ENCODE assay signal across 13 mouse cellular contexts in the genomic region with DNA sequence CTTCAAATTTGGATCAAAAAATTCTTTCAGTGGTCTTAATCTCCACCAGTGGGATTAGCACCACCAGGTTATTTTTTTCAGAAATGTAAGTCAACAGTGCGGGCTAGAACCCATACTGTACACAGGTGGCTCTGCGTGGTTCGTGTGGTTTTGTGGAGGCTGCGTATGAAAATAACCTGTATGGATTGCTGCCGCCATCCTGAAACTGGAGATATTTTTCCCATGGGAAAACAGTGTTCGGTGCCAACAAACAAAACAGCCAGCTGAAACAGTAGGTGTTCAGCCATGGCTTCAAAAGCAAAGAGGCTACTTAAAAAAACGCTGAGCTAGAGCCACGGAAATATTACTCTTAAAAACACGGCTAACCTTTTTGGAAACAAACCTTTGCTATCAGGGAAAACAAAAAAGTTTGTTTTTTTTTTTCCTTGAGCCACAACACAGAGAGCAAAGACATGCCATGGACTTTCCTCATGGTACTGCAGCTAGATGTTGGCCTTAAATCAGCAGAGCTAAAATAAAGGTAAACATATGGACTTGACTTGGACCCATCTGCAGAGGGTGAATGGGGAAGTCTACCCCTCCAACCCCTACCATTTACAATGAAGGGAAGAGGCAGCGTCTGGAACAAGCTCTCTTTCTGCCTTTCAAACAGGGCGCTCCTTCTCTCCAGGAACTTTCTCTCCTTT. TPM values are rescaled to one million over a fixed set of nuclear protein-coding genes. Genes with fewer than 3 reads are reported as not detected.
A peak's percentile ranks its signal among the peaks of the same experiment; 100 is the strongest.
DNase-seq lines count a peak whose midpoint lies in the region; ATAC-seq lines count a peak whose summit lies in the region.
"Had no signal": no experiment of that assay in that cellular context is flagged by ENCODE, and none has a peak within 500 bp of the region (broad histone marks: within the 10 kb centered on the region; RNA-seq: fewer than 3 reads in every experiment).

No protein-coding gene starts in this region.

- peaks cover 4% of the 10 kb centered on the region; the same call in 1 of the 2 replicates for H3K36me3 ChIP-seq in kidney, embryonic 16.5 days (ENCODE audit: insufficient read depth, low read length)
- no peaks in the 10 kb centered on the region for H3K36me3 ChIP-seq in embryonic facial prominence, embryonic 15.5 days
- H3K36me3 ChIP-seq in limb, embryonic 12.5 days = no peaks in the 10 kb centered on the region
- H3K36me3 ChIP-seq: G1E had no signal

- no peaks in the 10 kb centered on the region for H3K27me3 ChIP-seq in kidney, embryonic 16.5 days (ENCODE audit: insufficient read depth, low read length)
- H3K27me3 ChIP-seq in embryonic facial prominence, embryonic 15.5 days = no peaks in the 10 kb centered on the region
- no peaks in the 10 kb centered on the region for H3K27me3 ChIP-seq in limb, embryonic 12.5 days

- no peaks in the 10 kb centered on the region for H3K9me3 ChIP-seq in kidney, embryonic 16.5 days (ENCODE audit: low read length)
- no peaks in the 10 kb centered on the region for H3K9me3 ChIP-seq in embryonic facial prominence, embryonic 15.5 days (replicated peaks)
- no peaks in the 10 kb centered on the region for H3K9me3 ChIP-seq in limb, embryonic 12.5 days

- no peak; the same call in 1 of the 2 replicates for ATAC-seq in kidney, embryonic 16.5 days (ENCODE audit: low FRiP score, low TSS enrichment)
- ATAC-seq in embryonic facial prominence, embryonic 15.5 days (ENCODE audit: insufficient number of reproducible peaks, low FRiP score, low TSS enrichment, low read depth) = peak; percentile 56
- ATAC-seq in limb, embryonic 12.5 days (ENCODE audit: insufficient number of reproducible peaks, insufficient read depth, low FRiP score, low TSS enrichment, low read depth) = 0 out of 2 replicates have a peak, but pooled peaks have one; percentile 3

- H3K4me3 ChIP-seq in kidney, embryonic 16.5 days (ENCODE audit: low read length) = no peak overlapping the region
- H3K4me3 ChIP-seq in embryonic facial prominence, embryonic 15.5 days (replicated peaks) = no peak overlapping the region
- H3K4me3 ChIP-seq in limb, embryonic 12.5 days (replicated peaks) = no peak overlapping the region
- H3K4me3 ChIP-seq: myocyte had no signal

- peaks cover 51% of the 10 kb centered on the region for H3K4me1 ChIP-seq in kidney, embryonic 16.5 days (ENCODE audit: insufficient read depth, low read length)
- H3K4me1 ChIP-seq in embryonic facial prominence, embryonic 15.5 days = peaks cover 33% of the 10 kb centered on the region
- peaks cover 48% of the 10 kb centered on the region for H3K4me1 ChIP-seq in limb, embryonic 12.5 days (replicated peaks)

- peak overlapping the region; percentile 85 for H3K27ac ChIP-seq in kidney, embryonic 16.5 days (ENCODE audit: low read length)
- peak overlapping the region; percentile 86 for H3K27ac ChIP-seq in embryonic facial prominence, embryonic 15.5 days (replicated peaks)
- peak overlapping the region; percentile 84 for H3K27ac ChIP-seq in limb, embryonic 12.5 days

- WGBS in kidney, embryonic 16.5 days = 56% methylated on average over 11 of the region's 11 CpGs
- 47% methylated on average over 11 of the region's 11 CpGs for WGBS in embryonic facial prominence, embryonic 15.5 days
- 57% methylated on average over 11 of the region's 11 CpGs for WGBS in limb, embryonic 12.5 days

- no peak for DNase-seq in kidney, postnatal 36 days
- peak; percentile 52 for DNase-seq in cerebellum, adult 8-10 months
- no peak for DNase-seq in thymus, postnatal 25 days
- DNase-seq in adrenal gland, adult 2 months = no peak
- no peak for DNase-seq in yolk sac, embryonic 10.5 days (ENCODE audit: low spot score)
- DNase-seq: adrenal gland, adult 8-10 months; spleen, adult 18-20 months had no signal

- no peak overlapping the region for H3K4me2 ChIP-seq in kidney, embryonic 16.5 days (replicated peaks; ENCODE audit: low read depth, low read length)
- H3K4me2 ChIP-seq in embryonic facial prominence, embryonic 15.5 days (replicated peaks) = peak overlapping the region; percentile 2; the same call in 1 of the 2 replicates
- H3K4me2 ChIP-seq in limb, embryonic 12.5 days = peak overlapping the region; percentile 26; the same call in 1 of the 2 replicates
- H3K4me2 ChIP-seq: liver, embryonic 11.5 days had no signal

- H3K9ac ChIP-seq in kidney, embryonic 16.5 days (replicated peaks; ENCODE audit: low read length) = no peak overlapping the region
- H3K9ac ChIP-seq in embryonic facial prominence, embryonic 15.5 days = no peak overlapping the region
- H3K9ac ChIP-seq in limb, embryonic 12.5 days (replicated peaks) = no peak overlapping the region

RNA-seq across cellular contexts. Expression of a gene that starts 45.8 kb away (rescaled TPM):
- 309 and 336 TPM in 2 replicates for polyA plus RNA-seq in kidney, embryonic 16.5 days (2015; fragmentation: Nextera tagmentation; extraction: Ambion mirVana)
- polyA plus RNA-seq in embryonic facial prominence, embryonic 15.5 days (2015; fragmentation: Nextera tagmentation; extraction: Ambion mirVana) = 233 and 261 TPM in 2 replicates
- 122 and 134 TPM in 2 replicates for polyA plus RNA-seq in limb, embryonic 12.5 days (2016; fragmentation: Nextera tagmentation; extraction: Ambion mirVana)
- total RNA-seq in adrenal gland, adult 2 months (2021) = 100 to 1,000 TPM; 361 to 386 TPM
- polyA plus RNA-seq in adrenal gland, adult 2 months (2012; rRNA removed) = 229 and 254 TPM in 2 replicates
- polyA plus RNA-seq: G1E had no signal
